Mouse (Mus musculus): ENCODE measurements around the gene Esr2. TPM values are rescaled to one million over a fixed set of nuclear protein-coding genes. Genes with fewer than 3 reads are reported as not detected.

Esr2 gene
- total and polyA plus RNA-seq, 3 experiments, result 0.03 TPM; not detected in 2

- no peak for TF ChIP-seq POLR2A (IDR thresholded peaks at IDR 0.05; ENCODE audit: control insufficient read depth in 1 of 2, insufficient read depth in 1 of 2, low read depth in 1 of 2, low read length in 2 of 2, poor library complexity in 1 of 2)
- peak; percentile 25; the same call in 1 of the 2 replicates for TF ChIP-seq RAD21 (IDR thresholded peaks at IDR 0.05; ENCODE audit: low read depth, low read length)
- no peak for TF ChIP-seq MYC (IDR thresholded peaks at IDR 0.05; ENCODE audit: low read depth, low read length)
- no peak for TF ChIP-seq MEF2A (IDR thresholded peaks at IDR 0.05; ENCODE audit: extremely low read depth, insufficient replicate concordance, low read depth, low read length, poor library complexity, severe bottlenecking)
- TF ChIP-seq SIN3A (IDR thresholded peaks at IDR 0.05; ENCODE audit: low read length), result no peak
- no peak for TF ChIP-seq USF1 (IDR thresholded peaks at IDR 0.05; ENCODE audit: low read depth, low read length)
- no peak for TF ChIP-seq EP300 (IDR thresholded peaks at IDR 0.05; ENCODE audit: low read depth in 1 of 2, low read length in 2 of 2)
- TF ChIP-seq KAT2A (conservative IDR thresholded peaks at IDR 0.05; ENCODE audit: low read depth, low read length), result no peak
- no peak for TF ChIP-seq POLR2AphosphoS2 (IDR thresholded peaks at IDR 0.05; ENCODE audit: low read length)
- no peak for TF ChIP-seq MAZ (IDR thresholded peaks at IDR 0.05; ENCODE audit: low read depth, low read length)
- no peak for TF ChIP-seq ELF1 (IDR thresholded peaks at IDR 0.05; ENCODE audit: low read depth, low read length)
- TF ChIP-seq ZKSCAN1 (IDR thresholded peaks at IDR 0.05; ENCODE audit: low read depth, low read length), result no peak
- no peak for TF ChIP-seq ZNF384 (IDR thresholded peaks at IDR 0.05; ENCODE audit: low read depth, low read length)
- no peak for TF ChIP-seq POLR2AphosphoS5 (IDR thresholded peaks at IDR 0.05; ENCODE audit: borderline replicate concordance, low read depth, low read length)
- no peak for TF ChIP-seq JUND (IDR thresholded peaks at IDR 0.05; ENCODE audit: low read depth, low read length)
- TF ChIP-seq CTCF (IDR thresholded peaks at IDR 0.05 in 2 of 3, conservative IDR thresholded peaks at IDR 0.05 in 1 of 3; ENCODE audit: control insufficient read depth in 1 of 3, insufficient read depth in 1 of 3, low read depth in 2 of 3, low read length in 3 of 3, poor library complexity in 1 of 3, severe bottlenecking in 1 of 3), result peak in 1 of 3 experiments; percentile 31; a peak in 2 of 6 replicates
- no peak for TF ChIP-seq ETS1 (IDR thresholded peaks at IDR 0.05; ENCODE audit: low read depth, low read length)
- TF ChIP-seq BHLHE40 (IDR thresholded peaks at IDR 0.05; ENCODE audit: borderline replicate concordance, low read depth, low read length), result no peak
- no peak for TF ChIP-seq RCOR1 (IDR thresholded peaks at IDR 0.05; ENCODE audit: low read depth, low read length)
- peak; percentile 45 for TF ChIP-seq SMC3 (IDR thresholded peaks at IDR 0.05; ENCODE audit: low read depth, low read length)
- no peak for TF ChIP-seq TAL1 (IDR thresholded peaks at IDR 0.05; ENCODE audit: low read length)
- no peak for TF ChIP-seq TBP (IDR thresholded peaks at IDR 0.05; ENCODE audit: low read depth, low read length)
- TF ChIP-seq E2F4 (IDR thresholded peaks at IDR 0.05; ENCODE audit: borderline replicate concordance, low read depth, low read length), result no peak
- no peak for TF ChIP-seq TCF12 (IDR thresholded peaks at IDR 0.05; ENCODE audit: low read depth, low read length)
- Histone ChIP-seq H3K27ac (ENCODE audit: control insufficient read depth, low read depth, low read length) (no peak overlapping the region), H3K4me1 (ENCODE audit: control insufficient read depth in 1 of 2, insufficient read depth in 2 of 2, low read length in 2 of 2) (no peaks in the 10 kb centered on the region), H3K9me3 (replicated peaks; ENCODE audit: insufficient read depth, low read length) (no peaks in the 10 kb centered on the region), H3K4me3 (ENCODE audit: control insufficient read depth in 1 of 2, insufficient read depth in 1 of 2, low read depth in 2 of 2, low read length in 2 of 2) (no peak overlapping the region), H3K36me3 (ENCODE audit: control insufficient read depth in 1 of 2, insufficient read depth in 2 of 2, low read length in 2 of 2) (no peaks in the 10 kb centered on the region; a peak in 1 of 4 replicates), H3K79me2 (ENCODE audit: control insufficient read depth, insufficient read depth, low read length, poor library complexity) (no peaks in the 10 kb centered on the region), H3K27me3 (ENCODE audit: control insufficient read depth in 1 of 2, insufficient read depth in 2 of 2, low read length in 2 of 2) (no peaks in the 10 kb centered on the region), H3K9ac (ENCODE audit: control insufficient read depth, low read depth, low read length, poor library complexity, severe bottlenecking) (no peak overlapping the region)
- no peak for DNase-seq (ENCODE audit: low read depth, low spot score)
Measured at GRCm38 (mm10) chr12:76200326-76200725, 23.3 kb upstream of the Esr2 start.

Data from MEL (cell line).